Mouse (Mus musculus): Measurements from ENCODE around the gene Elmo2.
A peak's percentile ranks its signal among the peaks of the same experiment; 100 is the strongest.

The Elmo2 gene

DNA sequence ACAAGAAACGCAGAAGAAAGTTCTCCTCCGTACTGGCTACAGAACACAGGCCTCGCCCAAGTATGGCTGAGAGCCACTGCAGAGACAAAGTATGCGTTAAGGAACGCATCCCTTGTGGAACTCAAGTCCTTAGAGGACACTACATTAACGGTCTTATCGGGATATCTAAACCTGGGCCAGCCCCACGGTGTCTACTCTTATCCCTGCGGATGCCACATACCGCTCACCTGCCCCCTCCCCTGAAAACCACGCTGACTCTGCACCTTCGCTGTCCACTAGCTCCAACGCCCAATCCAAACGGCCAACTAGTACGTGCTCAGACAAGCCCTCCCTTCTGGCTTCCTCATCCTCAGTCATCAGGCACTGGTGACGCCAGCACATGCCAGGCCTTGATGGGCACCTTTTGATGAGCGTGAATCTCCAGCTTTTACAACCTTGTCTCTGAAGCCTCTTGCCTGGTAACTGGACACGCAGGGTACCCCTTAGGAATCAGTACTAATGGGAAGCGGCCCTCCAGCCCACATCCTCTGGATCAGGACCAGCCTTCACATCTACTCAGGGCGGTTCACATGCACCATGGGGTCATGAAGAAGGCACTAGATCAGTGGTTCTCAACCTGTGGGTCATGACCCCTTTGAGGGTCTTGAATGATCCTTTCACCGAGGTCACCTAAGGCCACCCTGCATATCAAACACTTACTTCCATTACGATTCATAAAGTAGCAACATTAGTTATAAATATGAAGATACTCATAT, 4.1 kb downstream of the Elmo2 start:
- DNase-seq: no peak

- DNase-seq: no peak
Observed at GRCm38 (mm10) chr2:165321381-165321888, 4.8 kb downstream of the Elmo2 start.

DNA sequence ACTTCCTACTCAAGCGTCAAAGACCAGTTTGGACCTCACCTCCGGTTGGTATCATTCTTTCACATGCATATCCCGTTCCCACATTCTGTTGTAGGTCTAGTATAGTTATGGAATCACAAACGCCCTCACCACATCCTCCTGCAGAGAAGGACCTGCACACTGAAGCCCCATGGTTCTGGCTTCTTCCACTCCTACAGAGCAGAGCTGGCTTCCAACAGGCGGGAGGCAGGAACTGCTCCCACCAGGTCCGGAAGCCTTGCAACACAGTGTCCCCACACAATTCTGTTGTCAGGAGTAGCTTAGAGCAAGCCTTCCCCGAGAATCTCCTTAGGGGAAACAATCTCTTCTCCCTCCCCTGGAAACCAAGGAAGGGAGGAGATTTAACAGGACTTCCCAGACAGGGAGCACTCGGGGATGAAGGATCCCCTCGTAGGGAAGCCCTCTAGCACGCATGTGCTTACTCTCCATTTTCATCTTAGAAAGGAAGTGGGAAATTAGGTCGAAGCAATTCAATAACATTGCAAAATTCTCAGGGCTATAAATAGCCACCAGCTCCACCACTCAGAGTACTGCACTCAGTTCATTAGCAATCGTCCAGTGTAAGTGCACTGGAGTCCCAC, 5.6 kb downstream of the Elmo2 start:
- DNase-seq: peak; percentile 74

DNA sequence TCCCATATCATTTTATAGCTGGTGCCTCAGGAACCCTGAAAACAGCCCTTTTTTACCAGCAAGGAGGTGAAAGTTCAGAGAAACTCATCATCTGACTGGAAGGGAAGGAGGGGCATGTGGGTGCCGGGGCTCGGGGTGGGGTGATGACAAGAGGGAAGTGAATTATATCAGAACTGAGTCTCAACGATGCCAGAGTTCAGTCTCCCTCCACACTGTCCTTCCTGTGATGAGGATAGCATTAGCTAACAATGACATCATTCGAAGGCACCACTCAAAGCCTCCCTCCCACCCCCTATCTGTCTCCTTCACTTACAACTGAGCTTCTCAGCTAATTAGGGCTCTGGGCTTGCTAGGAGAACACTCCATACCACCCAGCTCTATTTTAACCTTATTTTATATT, 6.8 kb downstream of the Elmo2 start:
- no peak for DNase-seq

DNA sequence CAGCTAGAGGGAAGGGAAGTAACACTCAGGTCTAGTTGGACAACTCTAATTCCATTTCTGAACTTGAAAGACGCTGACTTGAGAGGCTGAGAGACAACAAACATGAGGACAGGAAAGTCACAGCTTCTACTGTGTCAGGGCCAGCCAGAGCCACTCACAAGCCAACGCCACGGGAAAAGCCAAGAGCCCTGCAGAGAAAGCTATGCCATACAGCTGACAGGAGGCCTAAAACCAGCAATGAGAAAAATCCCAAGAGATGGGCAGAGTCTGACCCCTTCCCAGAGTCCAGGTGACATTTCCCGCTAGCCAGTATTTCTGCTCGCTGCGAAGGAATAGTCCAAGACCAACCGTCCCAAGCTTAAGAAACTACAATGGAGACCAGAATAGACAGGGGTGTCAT, 7.3 kb downstream of the Elmo2 start:
- no peak for DNase-seq

GRCm38 (mm10) chr2:165317621-165318263, 8.5 kb downstream of the Elmo2 start:
- DNase-seq: no peak

GRCm38 (mm10) chr2:165316837-165317473, 9.3 kb downstream of the Elmo2 start:
- peak; percentile 90 for DNase-seq

DNA sequence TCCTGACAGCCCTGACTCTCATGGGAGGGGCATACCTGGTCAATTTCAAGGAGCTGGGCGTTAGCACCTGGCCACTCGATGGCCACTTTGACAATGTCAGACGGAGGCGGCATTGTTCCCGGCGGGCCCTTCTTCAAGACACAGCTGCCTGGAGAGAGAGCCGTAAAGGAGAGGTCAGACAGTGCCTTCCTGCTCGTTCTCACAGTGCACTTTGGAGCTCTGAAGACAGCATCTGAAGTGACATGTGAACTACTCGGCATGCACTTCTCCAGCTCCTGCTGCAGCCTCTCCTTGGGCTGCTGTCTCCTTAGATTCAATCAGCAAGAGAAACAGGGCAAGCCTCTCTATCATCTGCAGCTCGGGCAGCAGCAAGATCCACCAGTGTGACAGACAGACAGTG, 10.1 kb downstream of the Elmo2 start:
- no peak for DNase-seq

- no peak for DNase-seq
Observed at GRCm38 (mm10) chr2:165314197-165314596, 12.1 kb downstream of the Elmo2 start.

DNA sequence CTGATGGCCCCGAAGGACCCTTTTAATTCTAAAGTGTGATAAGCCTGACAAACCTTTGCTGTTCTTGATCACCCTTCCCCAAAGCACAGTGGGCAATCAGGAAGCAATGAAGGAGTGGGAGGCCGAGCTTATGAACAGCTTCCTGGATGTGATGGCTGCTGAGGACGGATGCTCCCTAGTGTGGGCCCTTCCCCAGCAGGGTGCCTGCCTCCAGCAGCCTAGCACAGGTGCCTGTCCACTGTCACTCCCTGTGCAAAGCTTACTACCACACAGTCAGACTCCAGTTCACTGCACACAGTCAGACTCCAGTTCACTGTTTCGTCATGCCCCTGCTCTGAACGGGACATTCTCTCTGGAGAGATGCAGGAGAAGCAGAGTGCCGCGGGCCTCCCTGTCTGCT, 13.9 kb downstream of the Elmo2 start:
- DNase-seq: no peak

- DNase-seq: no peak
Observed at GRCm38 (mm10) chr2:165311577-165311976, 14.7 kb downstream of the Elmo2 start.

DNA sequence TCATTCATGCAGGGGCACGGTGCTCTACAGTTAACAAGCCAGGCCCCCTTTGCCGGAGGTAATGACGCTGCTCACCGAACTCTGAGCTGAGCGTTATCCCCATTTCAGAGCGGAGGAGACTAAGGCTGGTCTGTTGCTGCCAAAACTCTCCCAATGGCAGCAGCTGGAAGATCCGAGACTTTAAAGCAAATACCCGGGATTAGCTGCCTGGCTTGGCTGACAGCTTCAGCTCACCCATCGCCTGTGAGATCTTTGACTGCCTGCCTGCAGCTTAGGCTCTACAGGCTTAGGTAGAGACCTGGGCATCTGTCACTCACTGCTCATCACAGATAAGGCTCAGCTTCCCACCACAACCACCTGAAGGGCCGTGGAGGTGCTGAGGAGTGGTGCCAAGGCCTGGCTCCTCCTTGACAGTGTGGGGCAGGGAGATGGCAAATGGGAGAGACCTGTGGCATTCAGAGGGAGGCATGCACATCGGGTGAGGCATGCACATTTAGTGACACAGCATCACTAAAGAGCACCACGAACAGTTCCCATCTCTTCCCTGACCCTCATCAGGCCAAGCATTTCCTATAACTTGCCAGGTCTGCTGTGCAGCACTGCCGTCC, 15.4 kb downstream of the Elmo2 start:
- no peak for DNase-seq

DNA sequence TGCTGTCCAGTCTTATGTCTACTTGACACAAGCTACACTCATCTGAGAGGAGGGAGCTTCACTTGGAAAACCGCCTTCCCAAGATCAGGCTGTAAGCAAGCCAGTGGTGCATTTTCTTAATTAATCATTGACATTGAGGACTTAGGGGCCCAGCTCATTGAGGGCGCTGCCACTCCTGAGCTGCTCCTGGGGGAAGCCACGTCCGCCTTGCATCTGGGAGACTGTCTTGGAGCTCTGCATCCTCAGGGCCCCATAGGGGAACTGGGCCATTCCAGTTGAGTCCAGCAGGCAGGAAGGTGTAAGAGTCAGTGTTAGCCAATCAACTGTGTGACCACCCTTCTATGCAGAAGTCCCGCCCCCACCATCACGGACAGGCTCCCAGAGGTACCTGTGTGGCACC, 18.5 kb downstream of the Elmo2 start:
- no peak for DNase-seq

- no peak for DNase-seq
Observed at GRCm38 (mm10) chr2:165305438-165305837, 20.8 kb downstream of the Elmo2 start.

GRCm38 (mm10) chr2:165304819-165305218, 21.5 kb downstream of the Elmo2 start:
- DNase-seq: no peak

DNA sequence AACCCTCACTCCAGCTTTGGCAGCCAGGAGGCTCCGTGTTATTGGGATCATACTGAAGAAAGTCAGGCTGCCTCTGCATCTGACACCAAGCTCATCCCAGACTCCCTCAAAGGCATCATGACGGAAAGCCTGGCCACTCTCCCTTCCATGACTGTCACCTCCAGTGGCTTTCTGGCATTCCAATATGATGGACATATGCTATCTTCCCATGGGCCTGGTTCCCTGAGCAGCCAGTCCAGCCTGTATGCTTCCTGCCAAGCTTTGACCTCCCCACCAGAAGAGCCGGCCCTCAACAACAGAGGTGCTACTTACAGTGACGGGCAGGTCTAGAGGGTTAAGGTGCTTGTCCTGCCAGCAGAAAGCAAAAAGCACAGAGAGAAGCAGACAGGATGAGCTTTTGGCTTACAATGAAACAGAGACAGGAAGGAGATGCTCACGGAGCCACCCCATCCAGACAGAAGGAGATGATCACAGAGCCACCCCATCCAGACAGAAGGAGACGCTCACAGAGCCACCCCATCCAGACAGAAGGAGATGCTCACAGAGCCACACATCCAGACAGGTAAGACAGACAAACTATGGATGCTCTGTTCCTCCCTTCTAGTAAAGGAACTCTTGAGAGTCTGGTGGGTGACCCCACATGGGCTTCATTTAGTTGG, 22.8 kb downstream of the Elmo2 start:
- DNase-seq: no peak

DNA sequence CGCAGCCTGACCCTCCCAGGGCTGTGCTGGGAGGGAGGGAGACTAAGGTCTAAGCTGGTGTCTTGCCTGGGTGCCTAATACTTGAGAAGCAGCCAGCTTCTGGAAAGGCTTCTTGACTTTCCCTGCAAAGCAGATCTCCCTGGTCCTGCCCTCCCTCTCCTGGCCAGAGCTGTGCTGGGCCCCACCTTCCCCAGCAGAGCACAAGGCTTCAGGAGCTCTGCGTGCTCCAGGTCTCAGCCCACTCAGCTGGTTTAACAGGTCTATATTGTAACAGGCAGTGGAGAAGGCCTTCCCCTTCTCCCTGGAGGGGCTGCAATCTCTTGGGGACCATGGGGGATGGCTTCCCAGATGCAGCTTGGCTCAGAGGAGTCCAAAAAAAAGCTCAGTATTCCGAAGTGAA, 24.9 kb downstream of the Elmo2 start:
- DNase-seq: no peak

DNA sequence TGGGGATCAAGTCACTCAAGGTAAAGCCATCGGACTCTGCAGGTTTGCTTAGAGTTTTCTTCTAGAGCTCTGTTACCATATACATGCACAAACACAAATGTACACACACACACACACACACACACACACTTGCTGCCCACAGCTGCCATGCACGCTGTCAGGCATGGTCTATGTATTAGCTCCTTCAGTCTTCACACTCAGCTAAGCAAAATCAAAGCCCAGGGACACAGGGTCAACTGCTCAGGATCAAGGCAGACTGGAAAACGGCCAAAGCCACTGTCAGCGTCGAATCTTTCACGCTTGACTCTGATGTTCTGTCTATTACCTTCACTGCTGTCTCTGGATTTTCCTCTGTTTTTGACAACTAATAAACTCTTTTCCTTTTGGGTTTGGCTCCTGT, 25.4 kb downstream of the Elmo2 start:
- no peak for DNase-seq

- DNase-seq: peak; percentile 62
Observed at GRCm38 (mm10) chr2:165300424-165300823, 25.9 kb downstream of the Elmo2 start.

DNA sequence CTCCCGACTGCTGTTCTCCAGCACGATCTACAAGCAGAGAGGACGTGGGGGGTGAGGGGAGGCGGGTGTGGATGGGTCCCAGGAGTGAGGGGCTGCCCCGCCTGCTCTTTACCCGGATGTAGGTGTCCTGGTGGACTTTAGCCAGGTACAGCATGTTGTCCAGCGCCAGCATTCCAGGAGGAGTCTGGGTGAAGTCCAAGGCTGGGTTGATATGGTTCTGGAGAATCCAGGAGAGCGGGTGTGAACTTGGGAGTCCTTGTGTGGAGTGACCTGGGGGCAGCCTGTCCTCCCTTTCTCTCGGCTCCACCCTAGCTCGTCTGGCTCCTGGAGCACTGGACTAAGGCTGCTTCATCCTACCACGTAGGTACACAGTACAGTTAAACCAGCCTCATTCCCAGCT, 28.9 kb downstream of the Elmo2 start:
- DNase-seq: no peak

GRCm38 (mm10) chr2:165296571-165296970, 29.7 kb downstream of the Elmo2 start:
- DNase-seq: no peak

- DNase-seq: peak; percentile 96
Observed at GRCm38 (mm10) chr2:165288315-165289031, 37.8 kb downstream of the Elmo2 start.

Measured in layer of hippocampus, adult 9-11 months (tissue).